Mouse (Mus musculus): ENCODE results near the gene Bub1. TPM values are rescaled to one million over a fixed set of nuclear protein-coding genes. Genes with fewer than 3 reads are reported as not detected.

Bub1 gene
- polyA plus RNA-seq, 1 experiment from 2014 or later, result 36.8 TPM

DNA sequence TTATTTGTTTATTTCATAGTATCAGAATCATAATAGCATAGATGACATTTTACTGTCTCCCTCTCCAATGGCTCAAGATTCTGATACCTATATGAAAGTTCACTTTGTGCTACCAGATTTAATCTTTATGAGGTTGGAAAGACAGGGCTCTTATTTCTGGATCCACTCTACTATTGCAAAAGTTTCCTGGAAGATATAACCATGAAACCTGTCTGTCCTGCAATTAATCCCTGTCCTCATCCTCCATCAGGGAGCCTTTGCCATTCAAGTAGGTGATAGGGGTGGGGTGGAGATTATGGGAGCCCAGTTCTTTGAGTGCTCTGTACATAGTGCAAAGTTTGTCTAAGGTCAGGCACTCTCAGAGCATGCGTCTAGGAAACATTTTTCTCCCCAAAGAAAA lies 9.7 kb upstream of the Bub1 start:
- Histone ChIP-seq H3K4me1 (ENCODE audit: control insufficient read depth, insufficient read depth, low read length) (no peaks in the 10 kb centered on the region), H3K4me2 (ENCODE audit: low read depth, low read length) (no peak overlapping the region), H3K27ac (ENCODE audit: low read length) (no peak overlapping the region), H3K4me3 (ENCODE audit: low read length) (no peak overlapping the region), H3K36me3 (ENCODE audit: control insufficient read depth, insufficient read depth, low read length) (no peaks in the 10 kb centered on the region), H3K27me3 (replicated peaks; ENCODE audit: control insufficient read depth, insufficient read depth, low read length) (peaks cover 23% of the 10 kb centered on the region), H3K9me3 (ENCODE audit: control insufficient read depth, low read length) (no peaks in the 10 kb centered on the region), H3K9ac (ENCODE audit: low read depth, low read length) (no peak overlapping the region)
- ATAC-seq, result no peak
- 62% methylated on average over 1 of the region's 1 CpGs for WGBS

DNA sequence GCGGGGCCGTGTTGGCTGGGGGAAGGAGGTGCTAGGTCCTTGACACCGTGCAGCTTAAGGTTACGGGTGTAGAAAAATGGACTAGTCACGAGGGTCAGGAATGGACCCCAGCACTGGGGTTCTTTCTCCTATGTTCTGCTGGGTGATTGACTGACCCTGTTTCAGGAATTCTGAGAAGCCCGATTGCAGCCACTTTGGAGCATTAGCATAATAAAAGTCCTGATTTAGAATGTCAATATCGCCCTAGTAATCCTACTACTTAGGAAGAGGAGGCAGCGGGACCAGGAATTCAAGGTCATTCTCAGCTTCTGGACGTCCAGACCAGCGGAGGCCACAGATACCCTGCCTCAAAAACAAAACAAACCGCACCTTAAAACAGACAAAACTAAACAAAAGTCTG lies 7.8 kb upstream of the Bub1 start:
- H3K27ac ChIP-seq (ENCODE audit: low read length), result no peak overlapping the region
- no peaks in the 10 kb centered on the region for H3K4me1 ChIP-seq (ENCODE audit: control insufficient read depth, insufficient read depth, low read length)
- no peaks in the 10 kb centered on the region for H3K9me3 ChIP-seq (ENCODE audit: control insufficient read depth, low read length)
- H3K4me3 ChIP-seq (ENCODE audit: low read length), result no peak overlapping the region
- ATAC-seq, result no peak
- H3K36me3 ChIP-seq (ENCODE audit: control insufficient read depth, insufficient read depth, low read length), result no peaks in the 10 kb centered on the region
- H3K27me3 ChIP-seq (replicated peaks; ENCODE audit: control insufficient read depth, insufficient read depth, low read length), result peaks cover 23% of the 10 kb centered on the region
- no peak overlapping the region for H3K4me2 ChIP-seq (ENCODE audit: low read depth, low read length)
- no peak overlapping the region for H3K9ac ChIP-seq (ENCODE audit: low read depth, low read length)
- WGBS, result 16% methylated on average over 11 of the region's 11 CpGs

DNA sequence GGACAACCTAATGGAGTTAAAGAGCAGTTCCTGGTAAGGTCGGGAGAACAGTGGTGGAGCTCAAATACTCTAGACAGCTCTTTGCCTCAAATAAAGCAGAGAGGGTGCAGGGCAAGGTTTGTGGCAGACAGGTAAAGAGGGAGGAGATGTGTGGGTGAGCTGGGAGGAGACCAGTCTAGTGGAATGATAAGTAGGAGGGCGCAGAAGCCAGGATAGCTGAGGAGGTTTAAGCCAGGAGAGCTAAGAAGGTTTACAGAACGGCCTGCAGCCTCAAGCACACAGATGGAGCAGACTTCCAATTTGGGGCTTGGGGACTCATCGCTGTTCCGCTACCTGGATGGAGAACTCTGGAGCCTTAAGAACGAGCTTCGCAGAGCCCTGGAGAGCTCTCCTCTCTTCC lies 6.9 kb upstream of the Bub1 start, which contains the start of gene Acoxl:
Gene Acoxl, plus strand, starts transcription at position 301 of the 400 bp plus-strand sequence.
- Histone ChIP-seq H3K9ac (ENCODE audit: low read depth, low read length) (no peak within 1 kb of the TSS), H3K36me3 (ENCODE audit: control insufficient read depth, insufficient read depth, low read length) (no peaks in the 10 kb centered on the region), H3K9me3 (ENCODE audit: control insufficient read depth, low read length) (no peaks in the 10 kb centered on the region), H3K4me2 (ENCODE audit: low read depth, low read length) (no peak within 1 kb of the TSS), H3K27me3 (replicated peaks; ENCODE audit: control insufficient read depth, insufficient read depth, low read length) (peaks cover 23% of the 10 kb centered on the region), H3K4me1 (ENCODE audit: control insufficient read depth, insufficient read depth, low read length) (no peaks in the 10 kb centered on the region), H3K4me3 (ENCODE audit: low read length) (no peak within 1 kb of the TSS), H3K27ac (ENCODE audit: low read length) (no peak within 1 kb of the TSS)
- WGBS, result 63% methylated on average over 7 of the region's 7 CpGs
- no peak for ATAC-seq

DNA sequence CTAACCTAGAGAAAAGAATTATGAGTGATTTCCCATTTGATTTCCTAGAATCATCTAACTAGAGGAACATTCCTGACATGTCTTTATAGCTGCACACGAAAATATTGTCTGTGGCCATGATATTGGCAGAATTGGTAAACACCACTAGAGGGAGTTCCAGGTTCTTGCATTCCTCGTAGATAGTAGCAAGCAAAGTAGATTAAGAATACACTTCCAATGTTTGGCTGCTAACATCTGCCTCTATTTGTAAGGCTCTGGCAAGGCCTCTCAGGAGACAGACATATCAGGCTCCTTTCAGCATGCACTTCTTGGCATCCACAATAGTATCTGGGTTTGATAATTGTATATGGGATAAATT lies 1.1 kb upstream of the Bub1 start:
- no peak overlapping the region for H3K9ac ChIP-seq (ENCODE audit: low read depth, low read length)
- no peaks in the 10 kb centered on the region for H3K9me3 ChIP-seq (ENCODE audit: control insufficient read depth, low read length)
- no peaks in the 10 kb centered on the region for H3K36me3 ChIP-seq (ENCODE audit: control insufficient read depth, insufficient read depth, low read length)
- H3K4me3 ChIP-seq (ENCODE audit: low read length), result no peak overlapping the region
- no peak overlapping the region for H3K4me2 ChIP-seq (ENCODE audit: low read depth, low read length)
- H3K27ac ChIP-seq (ENCODE audit: low read length), result no peak overlapping the region
- no peak for ATAC-seq
- H3K27me3 ChIP-seq (replicated peaks; ENCODE audit: control insufficient read depth, insufficient read depth, low read length), result no peaks in the 10 kb centered on the region; the same call in 1 of the 2 replicates
- 20% methylated on average over 2 of the region's 2 CpGs for WGBS
- H3K4me1 ChIP-seq (ENCODE audit: control insufficient read depth, insufficient read depth, low read length), result 0 out of 2 replicates have a peak, but pooled peaks cover 4% of the 10 kb centered on the region

DNA sequence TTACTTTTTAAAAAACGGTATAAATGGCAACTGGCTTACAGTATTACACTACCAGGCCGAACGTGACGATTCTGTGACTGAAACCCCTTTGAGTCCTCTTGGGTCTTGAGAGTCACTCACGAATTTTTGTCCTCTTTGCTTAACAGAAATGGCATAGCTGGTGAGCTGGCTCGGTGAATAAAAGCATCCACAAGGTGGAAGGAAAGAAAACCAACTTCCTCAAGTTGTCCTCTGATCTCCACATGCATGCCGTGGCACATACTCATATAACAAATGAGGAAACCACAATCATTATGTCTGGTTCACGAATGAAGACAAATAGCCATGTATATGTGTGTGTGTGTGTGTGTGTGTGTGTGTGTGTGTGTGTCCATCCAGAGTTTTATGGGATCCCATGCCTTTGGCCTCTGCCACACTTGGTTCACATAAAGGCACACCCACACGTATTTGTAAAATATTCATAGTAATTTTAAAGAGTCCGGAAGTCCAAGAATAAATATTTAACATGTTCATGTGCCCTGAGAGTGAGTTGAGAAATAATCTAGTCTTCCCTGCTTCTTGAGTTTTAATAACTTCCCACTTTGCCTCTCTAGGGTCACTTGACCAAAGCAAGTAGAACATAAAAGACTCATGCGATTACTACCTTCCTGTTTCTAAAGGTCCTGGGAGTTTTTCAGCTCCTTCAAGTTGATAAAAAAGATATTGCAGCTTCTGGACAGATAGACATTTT lies 603 bp upstream of the Bub1 start:
- H3K4me1 ChIP-seq (ENCODE audit: control insufficient read depth, insufficient read depth, low read length), result 0 out of 2 replicates have a peak, but pooled peaks cover 4% of the 10 kb centered on the region
- H3K27ac ChIP-seq (ENCODE audit: low read length), result no peak overlapping the region
- H3K9ac ChIP-seq (ENCODE audit: low read depth, low read length), result peak overlapping the region; percentile 62
- ATAC-seq, result peak; percentile 52
- no peaks in the 10 kb centered on the region for H3K36me3 ChIP-seq (ENCODE audit: control insufficient read depth, insufficient read depth, low read length)
- WGBS, result 37% methylated on average over 11 of the region's 11 CpGs
- peak overlapping the region; percentile 69 for H3K4me2 ChIP-seq (ENCODE audit: low read depth, low read length)
- H3K4me3 ChIP-seq (ENCODE audit: low read length), result peak overlapping the region; percentile 77
- H3K9me3 ChIP-seq (ENCODE audit: control insufficient read depth, low read length), result no peaks in the 10 kb centered on the region
- H3K27me3 ChIP-seq (replicated peaks; ENCODE audit: control insufficient read depth, insufficient read depth, low read length), result no peaks in the 10 kb centered on the region; the same call in 1 of the 2 replicates

DNA sequence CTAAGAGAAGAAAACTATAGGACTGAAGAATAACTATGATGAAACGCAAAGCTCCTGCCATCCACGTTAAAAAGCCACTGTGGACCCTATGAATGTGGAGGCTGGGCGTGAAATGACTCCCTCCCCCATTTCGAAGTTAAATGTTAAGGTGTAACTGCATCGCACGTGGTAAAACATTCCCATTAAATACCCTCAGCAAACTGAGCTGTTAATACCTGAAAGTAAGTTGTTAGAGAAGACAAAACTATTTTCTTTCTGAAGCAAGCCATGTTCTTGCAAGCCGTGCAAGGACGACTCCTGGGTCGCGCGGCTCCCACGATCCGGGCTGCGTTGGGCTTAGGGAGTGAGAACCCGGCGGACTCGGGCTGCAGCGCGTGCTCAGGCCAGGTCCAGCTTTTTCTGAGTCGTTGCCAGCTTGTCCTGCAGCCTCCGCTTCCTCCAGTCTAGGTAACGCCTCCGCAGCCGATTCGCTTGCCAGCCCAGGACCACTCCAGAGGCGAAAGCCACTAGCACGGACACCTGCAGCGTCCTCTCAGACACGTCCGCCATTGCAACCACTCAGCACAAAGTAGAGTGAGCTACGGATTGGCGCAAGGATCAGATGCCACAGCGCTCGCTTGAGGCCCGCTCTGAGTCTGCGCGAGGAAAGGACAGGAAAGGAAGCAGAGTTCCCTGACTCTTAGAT lies 39.6 kb downstream of the Bub1 start, which contains the start of gene Mtln:
Gene Mtln, minus strand, starts transcription at position 570 of the 685 bp plus-strand sequence.
- Histone ChIP-seq H3K4me2 (ENCODE audit: low read depth, low read length) (peak within 1 kb of the TSS; percentile 51), H3K9me3 (ENCODE audit: control insufficient read depth, low read length) (no peaks in the 10 kb centered on the region), H3K9ac (ENCODE audit: low read depth, low read length) (peak within 1 kb of the TSS; percentile 74), H3K27me3 (replicated peaks; ENCODE audit: control insufficient read depth, insufficient read depth, low read length) (no peaks in the 10 kb centered on the region), H3K27ac (ENCODE audit: low read length) (peak within 1 kb of the TSS; percentile 72), H3K36me3 (ENCODE audit: control insufficient read depth, insufficient read depth, low read length) (no peaks in the 10 kb centered on the region), H3K4me1 (ENCODE audit: control insufficient read depth, insufficient read depth, low read length) (peaks cover 14% of the 10 kb centered on the region), H3K4me3 (ENCODE audit: low read length) (peak within 1 kb of the TSS; percentile 61)
- WGBS, result 1% methylated on average over 37 of the region's 37 CpGs
- peak; percentile 93 for ATAC-seq

DNA sequence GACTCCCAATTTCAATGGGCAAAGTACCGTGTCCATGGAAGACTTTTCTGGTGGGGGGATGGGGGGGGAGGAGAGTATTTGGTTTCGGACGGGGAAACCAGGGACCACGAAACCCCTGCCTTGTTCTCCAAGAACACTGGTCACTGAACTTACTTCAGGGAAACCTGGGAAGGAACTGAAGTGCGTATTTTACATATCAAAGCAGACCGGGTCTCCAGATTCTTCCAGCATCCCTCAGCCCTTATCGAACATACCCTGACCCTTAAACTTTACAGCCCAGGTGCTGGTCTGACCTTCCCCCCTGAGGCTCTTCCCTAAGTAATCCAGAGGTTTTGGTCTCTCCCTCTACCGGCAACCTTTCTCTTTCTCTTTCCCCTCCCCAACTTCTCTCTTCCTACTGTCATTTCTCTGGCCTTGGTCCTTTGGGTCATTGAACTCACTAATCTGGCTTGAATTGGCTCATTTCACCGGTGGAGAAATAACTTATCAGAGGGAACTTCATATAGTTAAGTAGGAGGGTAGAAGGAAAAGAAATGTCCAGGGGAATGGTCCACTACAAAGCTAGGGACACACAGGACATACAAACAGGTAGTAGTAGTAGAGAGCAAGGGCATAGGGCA lies 41.9 kb downstream of the Bub1 start:
- no peak overlapping the region for H3K27ac ChIP-seq (ENCODE audit: low read length)
- no peaks in the 10 kb centered on the region for H3K27me3 ChIP-seq (replicated peaks; ENCODE audit: control insufficient read depth, insufficient read depth, low read length)
- no peak overlapping the region for H3K9ac ChIP-seq (ENCODE audit: low read depth, low read length)
- peak overlapping the region; percentile 80 for H3K4me2 ChIP-seq (ENCODE audit: low read depth, low read length)
- ATAC-seq, result no peak
- peak overlapping the region; percentile 74; the same call in 1 of the 2 replicates for H3K4me3 ChIP-seq (ENCODE audit: low read length)
- H3K9me3 ChIP-seq (ENCODE audit: control insufficient read depth, low read length), result no peaks in the 10 kb centered on the region
- H3K36me3 ChIP-seq (ENCODE audit: control insufficient read depth, insufficient read depth, low read length), result no peaks in the 10 kb centered on the region
- H3K4me1 ChIP-seq (ENCODE audit: control insufficient read depth, insufficient read depth, low read length), result peaks cover 14% of the 10 kb centered on the region
- WGBS, result 24% methylated on average over 9 of the region's 9 CpGs

DNA sequence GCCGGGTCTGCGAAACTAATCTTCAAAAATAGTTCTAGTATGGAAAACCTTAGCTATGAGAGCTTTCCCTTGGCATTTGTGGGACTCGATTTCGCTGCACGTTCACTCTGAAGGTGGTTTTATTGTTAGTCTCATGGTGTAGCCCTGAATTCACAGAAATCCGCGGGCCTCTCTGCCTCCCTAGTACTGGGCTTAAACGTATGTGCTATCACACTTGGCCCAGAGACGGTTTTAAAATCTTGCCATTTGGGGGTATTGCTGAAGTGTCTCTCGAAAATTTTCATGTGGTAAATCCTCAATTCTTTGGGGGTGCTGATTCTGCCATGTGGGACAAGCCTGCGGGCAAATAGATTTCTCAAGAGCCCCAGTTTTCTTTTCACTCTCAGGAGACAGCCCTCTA lies 42.5 kb downstream of the Bub1 start:
- H3K9ac ChIP-seq (ENCODE audit: low read depth, low read length), result peak overlapping the region; percentile 70
- 7% methylated on average over 11 of the region's 11 CpGs for WGBS
- H3K4me3 ChIP-seq (ENCODE audit: low read length), result peak overlapping the region; percentile 74
- peak; percentile 36; the same call in 1 of the 2 replicates for ATAC-seq
- H3K4me2 ChIP-seq (ENCODE audit: low read depth, low read length), result peak overlapping the region; percentile 80
- H3K9me3 ChIP-seq (ENCODE audit: control insufficient read depth, low read length), result no peaks in the 10 kb centered on the region
- H3K36me3 ChIP-seq (ENCODE audit: control insufficient read depth, insufficient read depth, low read length), result no peaks in the 10 kb centered on the region
- H3K4me1 ChIP-seq (ENCODE audit: control insufficient read depth, insufficient read depth, low read length), result peaks cover 14% of the 10 kb centered on the region
- H3K27me3 ChIP-seq (replicated peaks; ENCODE audit: control insufficient read depth, insufficient read depth, low read length), result no peaks in the 10 kb centered on the region
- no peak overlapping the region; the same call in 1 of the 2 replicates for H3K27ac ChIP-seq (ENCODE audit: low read length)

DNA sequence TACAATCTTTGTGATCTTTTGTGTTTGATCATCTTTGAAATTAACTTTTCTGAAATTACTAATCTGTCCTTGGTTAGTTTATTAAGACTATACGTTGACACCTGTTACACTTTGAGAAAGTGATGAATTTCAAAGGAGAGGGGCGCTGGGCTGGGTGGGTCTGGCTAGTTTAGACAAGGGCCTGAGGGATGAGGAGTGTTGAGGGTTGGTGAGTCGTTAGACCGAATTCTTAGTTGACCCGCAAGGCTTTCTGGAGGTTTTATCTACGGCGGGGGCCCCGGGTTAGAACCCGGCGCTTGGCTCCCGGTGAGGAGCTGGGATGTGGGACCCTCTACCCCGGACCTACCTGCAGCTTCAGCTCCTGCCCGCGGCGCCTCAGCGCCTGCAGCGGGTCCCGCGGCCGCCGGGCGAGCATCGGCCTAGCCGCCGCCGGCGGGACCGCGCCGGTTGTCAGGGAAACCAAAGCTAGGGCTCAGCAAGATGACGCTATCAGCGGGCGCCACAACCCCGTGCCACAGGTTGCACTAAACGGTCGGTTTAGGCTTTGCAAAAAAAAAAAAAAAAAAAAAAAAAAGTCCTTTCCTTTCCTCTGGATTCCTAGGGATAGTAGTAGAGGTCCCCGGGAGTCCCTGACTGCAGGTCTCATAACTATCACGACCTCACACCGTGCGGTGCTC lies 43.1 kb downstream of the Bub1 start, which contains the start of gene Nphp1:
Gene Nphp1, minus strand, starts transcription at position 458 of the 677 bp plus-strand sequence.
- Histone ChIP-seq H3K4me3 (ENCODE audit: low read length) (peak within 1 kb of the TSS; percentile 74), H3K4me1 (ENCODE audit: control insufficient read depth, insufficient read depth, low read length) (peaks cover 14% of the 10 kb centered on the region), H3K27ac (ENCODE audit: low read length) (no peak within 1 kb of the TSS; the same call in 1 of the 2 replicates), H3K4me2 (ENCODE audit: low read depth, low read length) (peak within 1 kb of the TSS; percentile 80), H3K9me3 (ENCODE audit: control insufficient read depth, low read length) (no peaks in the 10 kb centered on the region), H3K36me3 (ENCODE audit: control insufficient read depth, insufficient read depth, low read length) (no peaks in the 10 kb centered on the region), H3K27me3 (replicated peaks; ENCODE audit: control insufficient read depth, insufficient read depth, low read length) (no peaks in the 10 kb centered on the region), H3K9ac (ENCODE audit: low read depth, low read length) (peak within 1 kb of the TSS; percentile 70)
- ATAC-seq, result peak; percentile 81
- under 1% methylated on average over 40 of the region's 40 CpGs for WGBS

Data from intestine, embryonic 16.5 days (tissue).